Mouse (Mus musculus): ENCODE measurements at regions not wholly inside any gene's neighbourhood (a gene's known extent, or its start where the extent isn't known, plus 50 kb on each side); places are given as distances from the start of the nearest gene placed in this dataset.

DNA sequence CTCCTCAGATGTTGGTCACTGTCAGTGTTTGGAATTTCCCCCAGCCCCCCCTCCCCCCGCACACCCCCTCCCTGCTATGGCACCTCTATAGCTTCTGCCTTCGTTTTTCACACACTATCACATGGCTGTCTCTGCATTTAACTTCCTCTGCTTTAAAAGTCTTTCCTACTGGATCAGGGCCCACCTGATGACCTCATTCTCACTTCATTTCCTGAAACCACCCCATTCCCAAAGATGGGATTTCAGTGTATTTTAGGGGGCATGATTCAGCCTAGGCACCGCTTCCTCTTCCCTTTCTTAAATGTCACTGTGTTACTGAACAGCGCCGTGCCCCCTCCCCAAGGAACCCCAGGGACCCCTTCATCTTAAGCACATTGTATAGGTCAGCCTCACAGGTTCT is 103.7 kb downstream of the Ndufa10 start:
- TF ChIP-seq CTCF (IDR thresholded peaks at IDR 0.05; ENCODE audit: low read depth): no peak
- TF ChIP-seq EP300 (optimal IDR thresholded peaks at IDR 0.05): no peak
